Mouse (Mus musculus) spleen, postnatal 4 days (tissue): ENCODE results near the gene Gm20521.
"Not testable (repeated sequence)": the region's sequence is repeated elsewhere in the genome, so short reads cannot be mapped to it uniquely, and the experiment has no call there.

ENCODE experiments used
- DNase-seq, 2 experiments: peaks; one replicate each; pipeline ENCODE4 v3.0.0; 2022; ENCODE audit warnings: low spot score in 2 of 2

The Gm20521 gene

GRCm38 (mm10) chr14:54936831-54937160 is 53.6 kb downstream of the Gm20521 start:
- DNase-seq = no peak

- no peak for DNase-seq
Measured at GRCm38 (mm10) chr14:54937361-54938182, 54.3 kb downstream of the Gm20521 start.

DNA sequence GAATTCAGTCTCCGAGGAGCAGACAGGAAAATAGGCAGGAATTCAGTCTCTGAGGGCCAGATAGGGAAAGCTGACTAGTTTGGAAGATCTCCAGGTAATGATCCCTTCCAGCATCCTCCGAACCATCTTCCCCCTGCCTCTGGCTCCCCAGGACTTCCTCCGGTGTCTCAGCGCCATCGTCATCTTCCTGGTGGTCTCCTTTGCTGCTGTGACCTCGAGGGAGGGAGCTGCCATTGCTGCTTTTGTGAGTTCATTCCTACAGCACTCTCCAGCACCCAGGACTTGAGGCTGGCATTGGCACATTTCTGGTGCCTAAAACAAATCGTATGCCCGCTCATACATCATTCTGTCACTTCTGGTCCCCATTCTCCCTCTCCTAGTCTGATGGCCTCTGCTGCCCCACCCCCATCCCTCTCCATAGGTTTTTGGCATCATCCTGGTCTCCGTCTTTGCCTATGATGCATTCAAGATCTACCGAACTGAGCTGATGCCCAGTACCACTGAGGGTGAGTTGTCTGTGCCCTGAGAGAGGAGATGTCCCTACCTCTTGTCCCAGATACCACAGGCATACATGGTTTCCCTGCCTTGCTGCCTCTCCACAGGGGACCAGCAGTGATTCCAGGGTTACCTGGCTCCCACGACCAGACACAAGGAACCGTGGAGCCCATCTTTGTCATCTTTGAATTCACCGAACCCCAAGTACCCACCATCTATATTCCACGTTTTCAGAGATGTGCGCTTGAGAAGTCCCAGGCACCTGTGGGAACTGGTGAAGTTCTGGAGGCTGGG is 55.4 kb downstream of the Gm20521 start:
- DNase-seq = no peak

DNA sequence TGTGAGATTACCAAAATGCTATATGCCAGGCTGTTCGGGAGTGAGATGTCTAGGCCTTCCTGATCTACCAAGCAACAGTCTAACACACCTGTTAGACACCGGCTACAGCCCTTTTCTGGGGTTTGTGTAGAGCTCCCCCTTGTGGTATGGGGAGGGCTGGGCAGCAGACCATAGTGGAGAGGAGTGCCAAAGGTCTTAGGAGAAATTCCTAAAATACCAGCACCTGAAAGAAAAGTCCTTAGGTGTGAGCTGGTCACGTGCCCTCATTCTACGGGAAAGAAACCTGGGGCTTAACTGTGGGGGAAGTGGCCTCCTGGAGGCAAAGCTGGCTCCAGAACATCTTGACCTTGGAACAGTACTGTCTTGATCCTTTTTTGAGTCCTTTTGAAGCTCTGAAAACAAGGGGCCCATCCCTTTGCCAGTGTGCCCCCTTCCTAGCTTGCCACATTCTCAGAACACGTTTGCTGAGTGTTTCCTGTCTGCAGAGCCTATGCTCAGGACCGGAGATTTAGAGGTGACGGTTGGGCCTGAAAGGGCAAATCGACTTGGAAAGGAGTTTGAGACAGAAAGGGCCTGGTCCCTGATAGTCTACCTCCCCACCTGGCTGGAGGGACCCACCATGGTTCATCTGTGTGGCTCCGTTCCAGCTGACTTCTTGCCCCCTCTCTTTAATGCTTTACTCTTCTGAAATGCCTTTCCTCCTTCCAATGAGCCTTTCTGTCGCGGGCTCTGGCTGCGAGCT is 56.4 kb downstream of the Gm20521 start:
- DNase-seq = peak; percentile 55 to 76

DNA sequence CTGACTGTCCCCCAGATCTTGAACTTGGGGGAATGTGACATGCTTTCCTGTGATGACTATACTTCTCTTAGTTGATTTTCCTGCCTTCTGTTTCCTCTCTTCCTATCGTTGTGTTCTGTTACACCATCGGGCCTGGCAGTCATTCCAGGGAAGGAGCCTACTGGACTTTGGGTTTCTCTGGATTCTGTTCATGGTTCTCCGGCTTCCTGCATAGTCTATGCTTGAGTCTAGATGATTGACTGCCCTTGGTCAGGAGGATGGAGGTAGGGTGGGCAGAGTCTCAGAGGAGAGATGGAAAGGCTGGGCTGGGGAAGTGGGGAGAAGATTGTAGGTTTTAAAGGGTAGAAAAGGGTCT is 56.9 kb downstream of the Gm20521 start:
- no peak for DNase-seq

- no peak for DNase-seq
Measured at GRCm38 (mm10) chr14:54941024-54941978, 58.1 kb downstream of the Gm20521 start.

- no peak for DNase-seq
Measured at GRCm38 (mm10) chr14:54942479-54942878, 59.2 kb downstream of the Gm20521 start.

GRCm38 (mm10) chr14:54943971-54944370 is 60.7 kb downstream of the Gm20521 start:
- no peak for DNase-seq

DNA sequence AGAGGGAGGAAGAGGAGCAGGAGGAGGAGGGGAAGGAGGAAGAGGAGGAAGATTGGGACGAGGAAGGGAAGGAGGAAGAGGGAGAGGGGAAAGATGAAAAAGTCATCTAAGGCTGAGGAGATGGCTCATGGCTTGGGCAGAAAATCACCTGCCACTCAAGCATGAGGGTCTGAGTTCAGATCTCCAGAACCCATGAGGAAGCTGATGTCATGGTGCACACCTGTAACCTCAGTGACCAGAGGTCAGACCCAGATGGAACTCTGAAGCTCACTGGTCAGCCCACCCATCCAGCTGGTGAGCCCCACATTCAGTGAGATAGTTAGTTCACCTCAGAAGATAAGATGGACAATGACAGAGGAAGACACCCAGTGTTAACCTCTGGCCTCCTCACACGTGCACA is 61.7 kb downstream of the Gm20521 start:
- no peak for DNase-seq

GRCm38 (mm10) chr14:54945975-54946704 is 62.9 kb downstream of the Gm20521 start:
- DNase-seq = no peak

DNA sequence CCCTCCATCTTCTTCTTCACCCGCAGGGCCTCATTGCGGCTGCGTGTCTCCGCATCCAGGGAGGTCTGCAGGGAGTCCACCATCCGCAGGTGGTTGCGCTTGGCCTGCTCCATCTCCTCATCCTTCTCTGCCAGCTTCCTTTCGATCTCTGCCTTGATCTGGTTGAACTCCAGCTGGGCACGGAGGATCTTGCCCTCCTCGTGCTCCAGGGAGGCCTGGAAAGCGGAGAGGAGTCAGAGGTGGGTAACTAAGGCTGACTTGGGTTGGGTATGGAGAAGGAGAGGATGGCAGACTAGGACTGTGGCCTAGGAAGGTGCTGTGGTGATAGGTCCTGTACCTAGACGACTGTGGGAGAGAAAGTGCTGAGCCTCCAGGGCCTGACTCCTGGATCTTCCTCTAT is 63.8 kb downstream of the Gm20521 start:
- DNase-seq = not testable (repeated sequence)
